Mouse (Mus musculus) adipocyte (in vitro differentiated cells): ENCODE data around the gene E130114P18Rik.

Experiments used
- DNase-seq: peaks from one replicate; pipeline ENCODE4 v3.0.0-alpha.2; 2016; ENCODE audit warnings: low spot score

E130114P18Rik gene

DNA sequence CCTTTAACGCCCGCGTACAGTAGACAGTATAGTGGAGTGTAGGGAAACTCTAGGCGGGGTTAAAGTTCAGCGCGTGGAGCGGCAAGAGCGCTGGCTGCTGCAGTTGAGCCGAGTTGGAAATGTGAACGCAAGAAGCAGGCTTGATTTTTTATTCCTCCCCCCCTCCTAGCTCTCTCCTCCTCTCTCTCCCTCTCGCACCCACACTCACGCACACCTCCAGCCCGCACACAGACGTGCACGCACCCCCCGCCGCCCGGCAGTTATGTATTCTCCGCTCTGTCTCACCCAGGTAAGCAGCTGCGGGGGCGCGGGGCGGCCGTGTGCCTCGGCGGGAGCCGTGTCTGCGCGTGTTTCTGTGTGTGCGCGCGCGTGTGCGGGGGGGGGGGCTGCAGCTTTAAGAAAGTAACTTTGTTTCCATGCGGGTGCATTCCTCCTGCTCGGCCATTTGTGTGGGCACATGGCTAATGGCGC is at the start of gene E130114P18Rik:
E130114P18Rik (minus strand) TSS at position 373 of the 471 bp plus-strand sequence.
- DNase-seq = peak; percentile 75

DNA sequence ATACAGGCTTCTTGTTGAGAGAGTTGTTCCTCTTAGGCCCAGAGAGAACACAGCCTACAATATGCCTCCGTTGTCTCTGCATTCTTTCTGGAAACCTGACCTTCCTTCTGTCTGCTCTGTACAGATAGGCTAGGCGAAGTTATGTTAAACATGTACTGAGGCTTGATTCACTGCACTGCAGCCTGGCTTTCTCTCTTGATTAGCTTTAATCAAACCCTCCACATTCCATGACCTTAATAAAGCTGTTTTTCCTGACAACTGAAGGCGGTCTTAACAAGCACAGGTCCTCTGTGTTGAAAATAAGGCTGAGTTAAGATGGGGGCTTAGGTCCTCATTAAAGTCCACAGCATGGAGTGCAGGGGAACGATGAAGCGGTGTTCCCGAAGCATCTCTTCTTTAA is 49.2 kb upstream of the E130114P18Rik start:
- DNase-seq = no peak

DNA sequence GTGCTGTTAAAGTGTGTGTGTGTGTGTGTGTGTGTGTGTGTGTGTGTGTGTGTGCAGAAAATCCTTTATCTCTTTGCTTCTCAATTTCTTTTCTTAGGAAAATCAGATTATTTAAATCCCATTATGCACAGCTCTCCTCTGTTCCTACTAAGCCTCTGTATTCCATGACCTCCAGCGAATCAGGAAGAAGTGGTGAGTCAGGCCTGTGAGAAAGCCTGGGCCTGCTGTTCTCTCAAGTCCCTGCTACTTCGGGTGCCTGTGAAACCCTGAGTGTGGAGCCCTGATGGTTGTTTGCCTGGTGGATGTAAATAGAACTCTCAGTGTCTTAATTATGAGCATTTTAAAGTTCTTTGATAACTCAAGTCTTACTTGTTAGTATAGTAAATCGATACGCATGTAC is 48.0 kb upstream of the E130114P18Rik start:
- DNase-seq = no peak

GRCm38 (mm10) chr4:97825432-97825831 is 47.6 kb upstream of the E130114P18Rik start:
- no peak for DNase-seq

- no peak for DNase-seq
Observed at GRCm38 (mm10) chr4:97824451-97824850, 46.6 kb upstream of the E130114P18Rik start.

DNA sequence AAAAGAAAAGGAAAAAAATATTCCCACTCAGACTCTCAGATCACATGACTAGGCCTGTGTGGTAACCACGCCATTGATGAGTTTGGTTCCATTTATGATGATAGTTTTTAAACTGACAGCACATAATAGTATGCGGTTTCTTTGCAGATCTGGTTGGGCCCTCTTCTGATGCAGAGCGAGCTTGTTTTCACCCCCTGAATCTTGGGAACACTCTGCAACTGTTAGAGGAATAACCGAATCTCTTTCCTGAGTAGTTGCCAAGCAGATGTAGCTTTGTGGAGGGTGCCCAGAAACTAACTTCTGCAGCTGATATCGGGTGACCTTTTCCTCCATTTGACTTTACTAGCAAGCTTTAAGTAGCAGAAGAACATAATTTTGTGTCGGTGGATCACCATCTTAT is 45.6 kb upstream of the E130114P18Rik start:
- no peak for DNase-seq

DNA sequence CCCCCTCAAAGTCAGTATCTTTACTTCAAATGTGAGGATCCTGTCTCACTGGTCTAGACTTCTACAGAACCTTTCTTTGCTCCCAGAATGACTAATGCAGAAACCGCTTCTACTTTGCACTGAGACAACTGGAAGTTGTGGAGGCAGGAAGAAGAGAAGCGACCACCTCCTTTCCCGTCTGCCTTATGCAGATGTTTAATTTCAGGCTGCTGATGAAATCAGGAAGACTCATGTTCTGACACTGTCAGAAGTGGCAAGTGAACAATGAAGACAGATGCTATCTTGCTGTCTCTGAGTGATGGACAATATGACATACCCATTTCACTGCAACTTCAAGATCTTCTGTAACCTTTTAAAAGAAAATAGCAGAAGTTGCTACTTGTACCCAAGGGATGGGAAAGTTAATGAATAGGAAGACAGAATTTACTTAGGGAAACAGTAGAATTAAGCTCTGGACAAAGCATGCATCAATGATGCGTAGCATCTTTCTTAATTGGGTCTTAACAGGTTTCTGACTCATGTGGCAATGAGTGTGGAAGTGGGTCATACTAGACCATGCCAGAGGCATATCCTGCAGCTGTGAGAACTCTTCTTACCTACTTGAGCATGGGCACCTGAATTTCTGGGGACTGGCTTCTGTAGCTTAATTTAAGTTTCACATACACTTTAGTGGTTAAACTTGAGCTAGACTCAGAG is 43.8 kb upstream of the E130114P18Rik start:
- DNase-seq = no peak

GRCm38 (mm10) chr4:97820474-97821259 is 42.8 kb upstream of the E130114P18Rik start:
- DNase-seq = peak; percentile 40

- DNase-seq = no peak
Observed at GRCm38 (mm10) chr4:97819101-97819500, 41.2 kb upstream of the E130114P18Rik start.

GRCm38 (mm10) chr4:97818498-97818897 is 40.6 kb upstream of the E130114P18Rik start:
- DNase-seq = peak; percentile 53

GRCm38 (mm10) chr4:97817741-97818140 is 39.9 kb upstream of the E130114P18Rik start:
- no peak for DNase-seq

DNA sequence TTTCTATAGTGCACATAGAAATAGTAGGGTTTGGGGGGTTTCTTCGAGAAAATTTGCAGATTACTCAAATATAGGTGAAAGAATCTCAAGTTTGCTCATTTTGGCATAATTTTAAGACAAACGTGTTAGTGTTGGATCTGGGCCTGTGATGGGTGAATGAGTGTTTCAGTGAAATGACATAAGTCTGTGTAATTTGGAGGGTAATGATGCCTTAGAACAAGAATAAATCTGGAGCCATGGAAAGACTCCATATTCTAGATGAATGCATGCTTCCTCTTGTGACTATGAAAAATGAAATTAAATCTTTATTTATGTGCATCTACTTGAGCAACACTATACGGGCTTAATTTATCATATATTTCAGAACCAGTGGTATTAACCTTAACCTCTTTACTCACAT is 38.9 kb upstream of the E130114P18Rik start:
- no peak for DNase-seq

DNA sequence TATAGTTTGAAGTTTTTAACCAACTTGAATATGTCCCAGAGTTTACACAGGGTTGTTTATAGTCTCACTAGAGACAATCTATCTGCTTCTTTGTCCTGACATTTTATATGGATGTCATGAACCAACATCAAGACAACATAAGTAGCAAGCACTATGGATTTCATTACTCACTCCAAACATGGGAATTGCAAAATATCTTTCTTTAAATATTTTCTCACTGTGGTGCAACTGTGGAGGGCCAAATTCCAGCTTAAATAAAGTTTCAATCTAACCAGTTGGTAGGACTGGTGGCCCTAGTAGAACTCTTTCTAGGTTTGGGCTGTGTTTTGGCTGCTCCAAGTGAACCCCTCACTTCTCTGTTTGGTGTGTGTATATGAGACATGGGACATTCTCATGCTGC is 38.1 kb upstream of the E130114P18Rik start:
- no peak for DNase-seq

DNA sequence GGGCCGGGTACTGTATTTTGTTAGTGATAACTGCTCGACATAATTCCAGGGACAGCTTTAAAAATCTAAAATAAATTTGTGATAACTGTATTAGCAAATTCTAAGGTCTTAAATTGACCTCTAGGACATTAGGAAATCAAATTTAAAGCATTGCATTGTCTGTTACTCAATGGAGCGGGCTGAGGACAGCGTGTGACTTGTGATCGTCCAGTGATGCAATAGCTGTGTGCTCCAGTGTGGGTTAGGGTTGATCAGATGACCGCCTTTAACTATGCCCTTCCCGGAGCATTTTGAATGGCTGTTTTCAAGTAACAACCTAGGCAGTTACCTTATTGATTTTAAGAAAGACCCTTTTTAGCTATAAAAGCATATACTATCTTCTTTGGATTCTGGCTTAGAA is 36.6 kb upstream of the E130114P18Rik start:
- peak; percentile 79 for DNase-seq

- peak; percentile 23 for DNase-seq
Observed at GRCm38 (mm10) chr4:97813996-97814395, 36.1 kb upstream of the E130114P18Rik start.

- no peak for DNase-seq
Observed at GRCm38 (mm10) chr4:97813035-97813434, 35.2 kb upstream of the E130114P18Rik start.

DNA sequence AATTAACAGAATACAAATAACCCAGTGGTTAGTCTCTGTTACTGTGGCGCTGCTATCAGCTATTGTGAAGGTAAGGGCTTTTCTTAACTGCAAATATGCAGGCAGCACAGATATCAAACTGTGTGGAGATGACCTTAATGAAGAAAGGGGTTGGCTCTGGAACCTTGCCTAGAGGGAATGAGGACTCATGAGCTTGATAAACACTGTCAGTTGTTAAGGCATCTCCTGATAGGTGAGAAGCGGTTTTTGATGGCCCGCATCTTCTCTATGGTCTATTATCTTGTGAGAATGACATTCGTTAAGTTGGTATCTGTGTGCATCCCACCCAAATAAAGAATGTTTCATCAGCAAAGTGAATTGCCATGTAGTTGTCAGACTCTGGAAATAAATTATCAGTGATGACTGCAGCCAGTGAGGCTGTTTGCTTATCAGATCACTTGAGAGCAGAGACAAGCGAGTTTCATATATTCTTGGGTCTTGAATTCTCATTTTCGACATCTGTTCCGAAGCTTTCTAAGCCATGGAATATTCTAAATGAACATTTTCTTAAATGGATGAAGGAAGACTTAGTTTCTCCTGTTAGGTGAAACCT is 32.6 kb upstream of the E130114P18Rik start:
- DNase-seq = no peak

GRCm38 (mm10) chr4:97809582-97810295 is 31.9 kb upstream of the E130114P18Rik start:
- DNase-seq = no peak

DNA sequence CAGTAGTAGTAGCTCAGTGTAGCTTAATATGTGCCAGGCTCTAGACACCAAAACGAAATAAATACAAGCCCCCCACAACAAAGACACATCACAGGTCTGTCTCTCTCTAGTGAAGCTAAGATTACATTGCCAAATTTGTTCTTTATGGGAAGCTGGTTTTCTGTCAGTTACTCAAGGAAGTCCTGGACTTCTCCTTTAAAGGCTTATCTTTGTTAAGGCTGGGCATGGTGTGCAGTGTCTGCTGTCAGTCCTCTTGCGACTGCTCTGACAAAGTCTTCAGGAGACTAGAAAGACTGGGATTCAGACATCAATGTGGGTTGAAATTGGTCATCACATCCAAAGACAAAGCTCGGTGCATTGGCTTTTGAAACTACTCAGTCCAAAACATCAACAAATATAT is 31.0 kb upstream of the E130114P18Rik start:
- DNase-seq = no peak

GRCm38 (mm10) chr4:97806924-97807323 is 29.0 kb upstream of the E130114P18Rik start:
- DNase-seq = no peak

GRCm38 (mm10) chr4:97805896-97806808 is 28.3 kb upstream of the E130114P18Rik start:
- DNase-seq = no peak
